Mouse (Mus musculus): ENCODE data around the gene Birc7. TPM values are rescaled to one million over a fixed set of nuclear protein-coding genes. Genes with fewer than 3 reads are reported as not detected.

Gene Birc7
- total and polyA plus RNA-seq, 2 experiments from 2014 or later: 0.13 TPM; not detected in 1

GRCm38 (mm10) chr2:180922739-180923138, 6.1 kb upstream of the Birc7 start:
- TF ChIP-seq CTCF (IDR thresholded peaks at IDR 0.05; ENCODE audit: low read depth): no peak
- no peak for DNase-seq
- peaks cover 10% of the 10 kb centered on the region for H3K36me3 ChIP-seq (ENCODE audit: insufficient read depth)
- H3K4me1 ChIP-seq (ENCODE audit: insufficient read depth): peaks cover 7% of the 10 kb centered on the region; the same call in 1 of the 2 replicates
- WGBS: 90% methylated on average over 6 of the region's 6 CpGs
- H3K27me3 ChIP-seq (ENCODE audit: insufficient read depth, low read length): no peaks in the 10 kb centered on the region
- H3K4me3 ChIP-seq (ENCODE audit: low read depth, low read length): no peak overlapping the region
- no peak overlapping the region for H3K9ac ChIP-seq
- H3K9me3 ChIP-seq (ENCODE audit: low read length): no peaks in the 10 kb centered on the region
- H3K27ac ChIP-seq (ENCODE audit: low read depth, low read length): no peak overlapping the region
- H3K4me2 ChIP-seq (ENCODE audit: low read depth): no peak overlapping the region
- no peak for ATAC-seq

DNA sequence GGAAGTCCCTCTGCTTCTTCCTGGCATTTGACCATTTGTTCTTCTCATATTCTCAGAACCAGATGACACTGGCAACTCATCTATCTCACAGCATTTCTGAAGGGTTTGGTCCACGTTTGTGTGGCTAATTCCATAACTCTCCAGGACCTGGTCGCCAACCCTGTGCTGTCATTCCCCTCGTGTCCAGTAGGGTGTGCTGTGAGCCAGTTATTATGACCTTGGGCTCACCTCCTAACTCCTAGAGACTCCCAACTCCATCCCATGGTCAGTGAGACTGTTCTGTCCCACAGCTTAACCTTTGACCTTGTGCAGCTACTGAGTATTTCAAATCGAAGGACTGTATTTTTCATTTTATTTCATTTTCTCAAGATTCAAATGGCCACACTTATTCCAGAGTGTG, 3.6 kb upstream of the Birc7 start:
- Histone ChIP-seq H3K9ac (no peak overlapping the region), H3K9me3 (ENCODE audit: low read length) (no peaks in the 10 kb centered on the region), H3K4me1 (ENCODE audit: insufficient read depth) (no peaks in the 10 kb centered on the region), H3K27ac (ENCODE audit: low read depth, low read length) (no peak overlapping the region), H3K27me3 (ENCODE audit: insufficient read depth, low read length) (no peaks in the 10 kb centered on the region), H3K36me3 (ENCODE audit: insufficient read depth) (no peaks in the 10 kb centered on the region), H3K4me3 (ENCODE audit: low read depth, low read length) (no peak overlapping the region), H3K4me2 (ENCODE audit: low read depth) (no peak overlapping the region)
- ATAC-seq: no peak
- TF ChIP-seq CTCF (IDR thresholded peaks at IDR 0.05; ENCODE audit: low read depth): peak; percentile 95
- DNase-seq: peak; percentile 69
- WGBS: 5% methylated on average over 4 of the region's 4 CpGs

DNA sequence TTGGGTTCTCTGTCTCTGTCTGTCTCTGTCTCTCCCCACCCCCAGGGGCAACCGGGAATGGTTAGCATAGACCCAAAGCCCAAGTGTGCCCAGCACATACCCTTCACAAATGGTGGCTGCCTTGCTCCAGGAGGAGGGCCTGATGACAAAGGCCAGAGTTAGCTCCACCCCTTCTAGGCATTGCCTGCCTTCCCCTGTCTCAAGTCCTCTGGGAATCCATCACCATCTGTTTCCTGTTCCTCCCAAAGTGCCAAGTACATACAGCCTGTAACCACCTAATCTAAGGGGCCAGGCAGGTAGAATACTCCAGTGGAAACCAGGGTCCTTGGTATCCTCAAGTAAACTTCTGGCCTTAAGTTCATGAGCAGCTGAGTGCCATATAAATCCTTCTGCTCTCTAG, 3.6 kb downstream of the Birc7 start:
- TF ChIP-seq CTCF (IDR thresholded peaks at IDR 0.05; ENCODE audit: low read depth): no peak
- no peak for DNase-seq
- H3K27ac ChIP-seq (ENCODE audit: low read depth, low read length): no peak overlapping the region
- ATAC-seq: no peak
- H3K9ac ChIP-seq: no peak overlapping the region
- H3K4me1 ChIP-seq (ENCODE audit: insufficient read depth): no peaks in the 10 kb centered on the region
- H3K36me3 ChIP-seq (ENCODE audit: insufficient read depth): 0 out of 2 replicates have a peak, but pooled peaks cover 6% of the 10 kb centered on the region
- no peak overlapping the region for H3K4me3 ChIP-seq (ENCODE audit: low read depth, low read length)
- H3K27me3 ChIP-seq (ENCODE audit: insufficient read depth, low read length): no peaks in the 10 kb centered on the region
- H3K9me3 ChIP-seq (ENCODE audit: low read length): no peaks in the 10 kb centered on the region
- H3K4me2 ChIP-seq (ENCODE audit: low read depth): no peak overlapping the region
- WGBS: 94% methylated on average over 1 of the region's 1 CpGs

- no peak for ATAC-seq
- H3K4me1 ChIP-seq (ENCODE audit: insufficient read depth): no peaks in the 10 kb centered on the region
Observed at GRCm38 (mm10) chr2:180940187-180940586, 11.4 kb downstream of the Birc7 start.

DNA sequence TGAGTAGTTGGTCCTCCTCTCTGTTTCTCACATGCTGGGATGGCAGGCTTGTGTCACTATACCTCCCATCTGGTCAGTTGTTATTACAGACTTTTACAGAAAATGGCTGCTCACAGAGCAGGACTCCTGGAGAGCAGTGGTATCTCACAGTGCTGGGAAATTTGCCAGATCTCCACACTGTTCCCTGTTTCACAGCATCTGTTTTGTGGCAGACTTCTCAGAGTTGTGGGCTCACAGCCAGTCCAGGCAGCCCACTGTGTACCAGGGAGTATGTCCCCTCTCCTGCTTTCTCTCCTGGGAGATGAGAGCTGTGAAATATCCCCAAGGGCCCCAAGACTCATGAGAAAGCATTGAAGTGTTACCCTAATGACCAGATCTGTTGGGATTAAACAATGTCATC, 13.0 kb downstream of the Birc7 start:
- H3K27ac ChIP-seq (ENCODE audit: low read depth, low read length): no peak overlapping the region
- no peaks in the 10 kb centered on the region for H3K4me1 ChIP-seq (ENCODE audit: insufficient read depth)
- H3K9me3 ChIP-seq (ENCODE audit: low read length): no peaks in the 10 kb centered on the region
- ATAC-seq: 0 out of 2 replicates have a peak, but pooled peaks have one; percentile 20
- no peaks in the 10 kb centered on the region for H3K27me3 ChIP-seq (ENCODE audit: insufficient read depth, low read length)
- peak; percentile 27 for DNase-seq
- H3K4me3 ChIP-seq (ENCODE audit: low read depth, low read length): no peak overlapping the region
- H3K36me3 ChIP-seq (ENCODE audit: insufficient read depth): 0 out of 2 replicates have a peak, but pooled peaks cover 4% of the 10 kb centered on the region
- no peak for TF ChIP-seq CTCF (IDR thresholded peaks at IDR 0.05; ENCODE audit: low read depth)
- no peak overlapping the region for H3K9ac ChIP-seq
- H3K4me2 ChIP-seq (ENCODE audit: low read depth): no peak overlapping the region

More at GRCm38 (mm10) chr2:180940187-180940586, 11.4 kb downstream of the Birc7 start:
- Histone ChIP-seq H3K9ac (no peak overlapping the region), H3K9me3 (ENCODE audit: low read length) (no peaks in the 10 kb centered on the region), H3K4me3 (ENCODE audit: low read depth, low read length) (no peak overlapping the region), H3K4me2 (ENCODE audit: low read depth) (no peak overlapping the region), H3K27ac (ENCODE audit: low read depth, low read length) (no peak overlapping the region), H3K36me3 (ENCODE audit: insufficient read depth) (0 out of 2 replicates have a peak, but pooled peaks cover 10% of the 10 kb centered on the region), H3K27me3 (ENCODE audit: insufficient read depth, low read length) (no peaks in the 10 kb centered on the region)
- no peak for DNase-seq
- no peak for TF ChIP-seq CTCF (IDR thresholded peaks at IDR 0.05; ENCODE audit: low read depth)

GRCm38 (mm10) chr2:180949947-180950346, 21.1 kb downstream of the Birc7 start:
- no peak overlapping the region for H3K4me3 ChIP-seq (ENCODE audit: low read depth, low read length)
- H3K9ac ChIP-seq: no peak overlapping the region
- no peaks in the 10 kb centered on the region for H3K27me3 ChIP-seq (ENCODE audit: insufficient read depth, low read length)
- no peaks in the 10 kb centered on the region for H3K36me3 ChIP-seq (ENCODE audit: insufficient read depth)
- no peaks in the 10 kb centered on the region for H3K9me3 ChIP-seq (ENCODE audit: low read length)
- no peak for DNase-seq
- peaks cover 17% of the 10 kb centered on the region; the same call in 1 of the 2 replicates for H3K4me1 ChIP-seq (ENCODE audit: insufficient read depth)
- no peak for ATAC-seq
- no peak overlapping the region for H3K27ac ChIP-seq (ENCODE audit: low read depth, low read length)
- H3K4me2 ChIP-seq (ENCODE audit: low read depth): no peak overlapping the region
- no peak for TF ChIP-seq CTCF (IDR thresholded peaks at IDR 0.05; ENCODE audit: low read depth)
- WGBS: 13% methylated on average over 1 of the region's 1 CpGs

- H3K9me3 ChIP-seq (ENCODE audit: low read length): no peaks in the 10 kb centered on the region
- ATAC-seq (peak; percentile 61), DNase-seq (peak; percentile 56)
- WGBS: under 1% methylated on average over 9 of the region's 9 CpGs
- no peaks in the 10 kb centered on the region for H3K36me3 ChIP-seq (ENCODE audit: insufficient read depth)
- H3K4me1 ChIP-seq (ENCODE audit: insufficient read depth): peaks cover 17% of the 10 kb centered on the region; the same call in 1 of the 2 replicates
- no peaks in the 10 kb centered on the region; the same call in 1 of the 2 replicates for H3K27me3 ChIP-seq (ENCODE audit: insufficient read depth, low read length)
- 0 out of 2 replicates have a peak overlapping the region, but pooled peaks have one; percentile 67 for H3K4me3 ChIP-seq (ENCODE audit: low read depth, low read length)
- TF ChIP-seq CTCF (IDR thresholded peaks at IDR 0.05; ENCODE audit: low read depth): no peak
- 0 out of 2 replicates have a peak overlapping the region, but pooled peaks have one; percentile 82 for H3K9ac ChIP-seq
- peak overlapping the region; percentile 83 for H3K27ac ChIP-seq (ENCODE audit: low read depth, low read length)
- H3K4me2 ChIP-seq (ENCODE audit: low read depth): peak overlapping the region; percentile 73
Observed at GRCm38 (mm10) chr2:180952731-180953171, 23.9 kb downstream of the Birc7 start.

All from forebrain, postnatal 0 days (tissue).